Mouse (Mus musculus) hindbrain, embryonic 11.5 days (tissue): ENCODE results near the gene Fig4. TPM values are rescaled to one million over a fixed set of nuclear protein-coding genes. Genes with fewer than 3 reads are reported as not detected.

ENCODE experiments used
- ATAC-seq: fragments of 200-750 bp; cut with Nextera tagmentation; 2 replicates; pipeline ENCODE4 v1.8.0; 2017; ENCODE audit warnings: mild to moderate bottlenecking, moderate TSS enrichment, moderate library complexity; ENCODE audit not compliant: low FRiP score
- DNase-seq: peaks from one replicate; pipeline ENCODE4 v3.0.0-alpha.2; 2015; ENCODE audit warnings: low spot score
- H3K27ac ChIP-seq: fragments of 300-500 bp; sonication (generic); 2 replicates; pipeline ENCODE4 v1.5.1; 2014; ENCODE audit warnings: mild to moderate bottlenecking, low read depth, low read length
- H3K27me3 ChIP-seq: fragments of 300-500 bp; sonication (generic); 2 replicates; pipeline ENCODE4 v1.6.1; 2014; ENCODE audit warnings: mild to moderate bottlenecking, low read length, moderate library complexity, mixed read lengths; ENCODE audit not compliant: control insufficient read depth, insufficient read depth
- H3K36me3 ChIP-seq: fragments of 300-500 bp; sonication (generic); 2 replicates; pipeline ENCODE4 v1.6.1; 2014; ENCODE audit warnings: mild to moderate bottlenecking, low read length, moderate library complexity, mixed read lengths; ENCODE audit not compliant: control insufficient read depth, insufficient read depth
- H3K4me1 ChIP-seq: fragments of 300-500 bp; sonication (generic); replicated peaks from 2 replicates; pipeline ENCODE4 v1.6.1; 2014; ENCODE audit warnings: low read length, mixed read lengths; ENCODE audit not compliant: control insufficient read depth, insufficient read depth
- H3K4me2 ChIP-seq: fragments of 300-500 bp; sonication (generic); replicated peaks from 2 replicates; pipeline ENCODE4 v1.6.1; 2014; ENCODE audit warnings: mild to moderate bottlenecking, low read depth, low read length
- H3K4me3 ChIP-seq: fragments of 300-500 bp; sonication (generic); 2 replicates; pipeline ENCODE4 v1.5.1; 2014; ENCODE audit warnings: low read depth, low read length
- H3K9ac ChIP-seq: fragments of 300-500 bp; sonication (generic); 2 replicates; pipeline ENCODE4 v1.6.1; 2014; ENCODE audit warnings: low read depth, low read length
- H3K9me3 ChIP-seq: fragments of 300-500 bp; sonication (generic); 2 replicates; pipeline ENCODE4 v1.6.1; 2016; ENCODE audit warnings: low read length; ENCODE audit not compliant: control insufficient read depth
- WGBS: fragments of 180-500 bp; shearing (Covaris S2); extraction: QIAGEN DNeasy Blood & Tissue Kit; methylation state at CpG from one replicate; pipeline ENCODE4 v1.1.7; 2014; 5-methylcytosine and 5-hydroxymethylcytosine counted together
- polyA plus RNA-seq: library from polyadenylated mRNA; unstranded; fragments of >200 nt; fragmentation: Nextera tagmentation; extraction: Ambion mirVana; gene quantifications from 2 replicates; pipeline ENCODE4 v1.2.1, GENCODE M21; 2014

The Fig4 gene
- polyA plus RNA-seq, 1 experiment from 2014 or later, result 23.3 TPM

DNA sequence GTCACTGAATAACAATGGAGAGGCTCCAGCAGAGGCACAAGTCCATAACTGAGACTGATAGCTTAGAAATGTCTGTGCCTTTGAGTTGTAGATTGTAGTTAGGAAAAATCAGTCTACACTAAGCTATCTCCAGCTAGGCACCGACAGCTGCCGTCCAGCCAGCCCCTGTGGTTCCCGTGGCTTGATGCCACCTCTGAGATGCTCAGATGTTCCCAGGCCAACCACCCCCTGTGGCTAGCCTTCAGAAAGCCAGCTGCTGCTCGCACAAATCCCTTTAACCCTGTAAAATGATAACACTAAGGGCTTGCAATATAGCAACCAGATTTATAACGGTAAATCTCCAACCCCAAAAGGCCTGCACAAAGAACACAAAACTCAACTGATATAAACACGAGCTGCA is 22.9 kb downstream of the Fig4 start:
- H3K4me1 ChIP-seq, result no peaks in the 10 kb centered on the region
- H3K9ac ChIP-seq, result no peak overlapping the region
- no peak overlapping the region for H3K27ac ChIP-seq
- H3K4me3 ChIP-seq, result no peak overlapping the region
- H3K4me2 ChIP-seq, result no peak overlapping the region
- ATAC-seq (no peak), DNase-seq (no peak)
- H3K27me3 ChIP-seq, result no peaks in the 10 kb centered on the region
- 50% methylated on average over 6 of the region's 6 CpGs for WGBS
- no peaks in the 10 kb centered on the region for H3K9me3 ChIP-seq
- H3K36me3 ChIP-seq, result no peaks in the 10 kb centered on the region

DNA sequence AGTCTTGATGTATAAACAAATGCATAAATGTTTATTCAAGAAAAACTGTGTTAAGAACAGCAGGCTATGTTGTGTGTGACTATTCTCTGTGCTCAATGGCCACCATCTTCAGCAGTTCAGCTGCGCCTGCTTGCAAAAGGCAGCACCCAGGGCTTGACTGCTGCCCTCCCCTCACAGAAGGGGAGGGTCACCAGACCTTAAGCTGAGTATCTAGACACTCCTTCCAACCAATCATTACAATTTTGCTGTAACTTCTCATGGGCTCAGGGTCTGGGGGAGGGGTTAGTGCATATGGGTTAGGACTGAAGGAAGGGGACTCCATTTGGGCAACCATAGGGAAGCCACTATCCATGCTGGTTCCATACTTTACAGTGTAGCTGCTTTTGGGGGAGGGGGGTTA is 24.3 kb downstream of the Fig4 start:
- DNase-seq (no peak), ATAC-seq (no peak)
- H3K4me1 ChIP-seq, result no peaks in the 10 kb centered on the region
- 95% methylated on average over 1 of the region's 1 CpGs for WGBS
- no peak overlapping the region for H3K4me2 ChIP-seq
- H3K36me3 ChIP-seq, result no peaks in the 10 kb centered on the region
- H3K9ac ChIP-seq, result no peak overlapping the region
- no peak overlapping the region for H3K27ac ChIP-seq
- H3K4me3 ChIP-seq, result no peak overlapping the region
- no peaks in the 10 kb centered on the region for H3K27me3 ChIP-seq
- no peaks in the 10 kb centered on the region for H3K9me3 ChIP-seq

DNA sequence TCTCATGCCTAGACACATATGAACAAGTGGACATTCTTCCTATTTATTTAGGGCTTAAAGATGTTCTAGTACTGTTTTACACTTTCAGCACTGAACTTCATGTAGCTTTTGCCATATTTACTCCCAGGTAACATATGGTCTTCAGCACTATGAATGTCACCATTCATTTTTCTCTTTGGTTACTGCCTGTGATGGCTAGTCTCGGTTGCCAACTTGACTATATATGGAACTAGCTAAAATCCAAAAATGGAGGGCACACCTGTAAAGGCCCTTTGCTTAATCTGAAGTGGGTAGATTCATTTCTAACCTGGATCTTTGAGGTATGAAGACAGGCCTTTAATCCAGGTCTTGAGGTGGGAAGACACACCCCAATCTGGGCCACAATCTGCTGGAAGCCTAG is 28.2 kb downstream of the Fig4 start:
- WGBS, result 95% methylated on average over 1 of the region's 1 CpGs
- Histone ChIP-seq H3K9me3 (no peaks in the 10 kb centered on the region), H3K36me3 (no peaks in the 10 kb centered on the region), H3K4me1 (no peaks in the 10 kb centered on the region), H3K9ac (no peak overlapping the region), H3K4me3 (no peak overlapping the region), H3K27ac (no peak overlapping the region), H3K27me3 (no peaks in the 10 kb centered on the region), H3K4me2 (no peak overlapping the region)
- DNase-seq (no peak), ATAC-seq (no peak)

DNA sequence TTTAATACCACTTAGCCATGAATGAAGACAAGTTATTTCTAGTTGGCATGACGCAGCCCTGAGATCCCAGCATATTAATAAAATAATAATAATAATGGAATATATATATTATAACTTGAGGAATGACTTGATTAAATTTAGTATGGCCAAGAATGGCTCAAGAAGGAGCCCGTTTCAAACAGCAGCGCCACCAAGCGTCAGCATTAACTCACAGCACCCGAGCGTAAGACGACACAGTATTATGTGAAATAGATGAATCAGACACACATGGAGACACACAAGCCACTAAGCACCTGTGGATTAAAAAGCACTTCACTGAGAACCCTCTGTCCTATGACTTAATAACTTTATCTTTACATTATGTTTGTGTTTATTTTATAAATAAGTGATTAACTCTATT is 31.2 kb downstream of the Fig4 start:
- H3K27ac ChIP-seq, result no peak overlapping the region
- DNase-seq, result peak; percentile 57
- WGBS, result 45% methylated on average over 7 of the region's 7 CpGs

DNA sequence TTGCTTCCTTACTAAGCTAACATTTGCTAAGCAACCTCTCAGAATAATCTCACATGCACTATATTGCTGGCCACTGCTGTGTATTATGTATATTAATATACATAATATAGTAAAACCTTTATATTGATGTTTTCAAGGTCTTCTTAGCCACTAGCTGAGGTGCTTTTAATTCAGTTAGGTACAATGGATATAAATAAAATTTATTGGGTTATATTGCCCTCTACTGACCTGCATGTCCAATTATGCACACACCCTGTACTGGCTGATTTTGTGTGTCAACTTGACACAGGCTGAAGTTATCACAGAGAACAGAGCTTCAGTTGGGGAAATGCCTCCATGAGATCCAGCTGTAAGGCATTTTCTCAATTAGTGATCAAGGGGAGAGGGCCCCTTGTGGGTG is 41.2 kb downstream of the Fig4 start:
- H3K4me3 ChIP-seq, result no peak overlapping the region
- no peak overlapping the region for H3K27ac ChIP-seq
- DNase-seq (no peak), ATAC-seq (no peak)
- H3K4me2 ChIP-seq, result no peak overlapping the region
- no peak overlapping the region for H3K9ac ChIP-seq
- H3K4me1 ChIP-seq, result no peaks in the 10 kb centered on the region
- no peaks in the 10 kb centered on the region for H3K36me3 ChIP-seq
- H3K27me3 ChIP-seq, result no peaks in the 10 kb centered on the region
- H3K9me3 ChIP-seq, result no peaks in the 10 kb centered on the region

More for the DNA sequence above, 31.2 kb downstream of the Fig4 start:
- Histone ChIP-seq H3K9ac (no peak overlapping the region), H3K4me1 (no peaks in the 10 kb centered on the region), H3K36me3 (no peaks in the 10 kb centered on the region), H3K27me3 (no peaks in the 10 kb centered on the region), H3K4me3 (no peak overlapping the region), H3K9me3 (no peaks in the 10 kb centered on the region), H3K4me2 (no peak overlapping the region)
- no peak for ATAC-seq

- Histone ChIP-seq H3K4me2 (no peak overlapping the region), H3K4me3 (no peak overlapping the region), H3K27me3 (no peaks in the 10 kb centered on the region), H3K4me1 (no peaks in the 10 kb centered on the region), H3K27ac (no peak overlapping the region), H3K36me3 (no peaks in the 10 kb centered on the region), H3K9me3 (no peaks in the 10 kb centered on the region), H3K9ac (no peak overlapping the region)
- ATAC-seq (no peak), DNase-seq (no peak)
- WGBS, result 66% methylated on average over 1 of the region's 1 CpGs
These were observed 41.8 kb downstream of the Fig4 start for GRCm38 (mm10) chr10:41261218-41261617.

DNA sequence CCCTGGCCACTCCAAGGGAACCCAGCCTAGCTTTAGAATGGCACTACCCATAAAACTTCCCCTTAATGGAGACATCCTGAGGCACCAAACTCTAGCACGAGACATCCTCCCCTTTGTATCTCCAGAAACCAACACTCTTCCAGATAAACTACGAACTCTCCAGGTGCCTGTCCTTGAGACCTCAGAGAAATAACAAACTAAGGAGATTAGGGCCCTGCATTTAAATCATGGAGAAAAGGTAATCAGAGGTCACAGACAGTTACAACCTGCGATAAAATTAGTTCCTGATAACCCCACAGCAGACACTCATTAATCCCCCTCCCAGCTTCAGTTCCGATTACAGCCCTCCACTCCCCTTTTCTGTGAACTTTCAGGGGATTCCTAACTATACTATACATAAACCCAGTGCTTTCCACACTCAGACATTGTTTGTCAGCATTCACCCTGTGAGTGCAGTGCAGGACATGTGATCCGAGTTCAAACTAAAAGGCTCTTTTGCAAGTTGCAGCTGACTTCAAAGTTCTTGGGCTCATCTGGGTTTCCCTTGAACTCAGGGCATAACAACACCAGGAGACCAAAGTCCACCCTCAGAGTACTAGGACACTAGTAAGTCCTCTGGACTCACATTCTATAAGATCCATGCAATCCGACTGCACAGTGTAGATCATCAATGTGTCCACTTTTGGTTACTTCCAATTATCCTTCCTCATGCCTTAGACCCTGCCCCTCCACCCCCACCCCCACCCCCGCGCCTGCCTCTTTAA is 42.6 kb downstream of the Fig4 start:
- no peak overlapping the region for H3K4me3 ChIP-seq
- no peak overlapping the region for H3K9ac ChIP-seq
- H3K27ac ChIP-seq, result no peak overlapping the region
- no peaks in the 10 kb centered on the region for H3K9me3 ChIP-seq
- WGBS, result 63% methylated on average over 8 of the region's 8 CpGs
- no peaks in the 10 kb centered on the region for H3K27me3 ChIP-seq
- no peaks in the 10 kb centered on the region for H3K4me1 ChIP-seq
- no peaks in the 10 kb centered on the region for H3K36me3 ChIP-seq
- no peak overlapping the region for H3K4me2 ChIP-seq
- DNase-seq (no peak), ATAC-seq (no peak)

GRCm38 (mm10) chr10:41250749-41251065 is 52.4 kb downstream of the Fig4 start:
- DNase-seq (peak; percentile 5), ATAC-seq (no peak)
- H3K27me3 ChIP-seq, result no peaks in the 10 kb centered on the region
- 72% methylated on average over 5 of the region's 5 CpGs for WGBS
- H3K36me3 ChIP-seq, result no peaks in the 10 kb centered on the region
- H3K9me3 ChIP-seq, result 0 out of 2 replicates have a peak, but pooled peaks cover 2% of the 10 kb centered on the region
- no peak overlapping the region for H3K4me3 ChIP-seq
- H3K4me1 ChIP-seq, result 0 out of 2 replicates have a peak, but pooled peaks cover 3% of the 10 kb centered on the region
- no peak overlapping the region for H3K4me2 ChIP-seq
- no peak overlapping the region for H3K9ac ChIP-seq
- no peak overlapping the region for H3K27ac ChIP-seq

GRCm38 (mm10) chr10:41250045-41250748 is 52.9 kb downstream of the Fig4 start:
- Histone ChIP-seq H3K4me1 (0 out of 2 replicates have a peak, but pooled peaks cover 3% of the 10 kb centered on the region), H3K27ac (no peak overlapping the region), H3K4me2 (no peak overlapping the region), H3K36me3 (no peaks in the 10 kb centered on the region), H3K9ac (no peak overlapping the region), H3K9me3 (0 out of 2 replicates have a peak, but pooled peaks cover 2% of the 10 kb centered on the region), H3K4me3 (no peak overlapping the region), H3K27me3 (no peaks in the 10 kb centered on the region)
- no peak for ATAC-seq
- WGBS, result 62% methylated on average over 8 of the region's 8 CpGs
- peak; percentile 3 for DNase-seq
